Mouse (Mus musculus): ENCODE measurements around the gene Rac3. TPM values are rescaled to one million over a fixed set of nuclear protein-coding genes. Genes with fewer than 3 reads are reported as not detected.
A peak's percentile ranks its signal among the peaks of the same experiment; 100 is the strongest.

Gene Rac3
- polyA plus RNA-seq, 1 experiment from 2014 or later = 48.3 TPM

- Histone ChIP-seq H3K36me3 (replicated peaks) (peaks cover 31% of the 10 kb centered on the region), H3K4me2 (no peak overlapping the region), H3K9me3 (no peaks in the 10 kb centered on the region), H3K4me1 (peaks cover 58% of the 10 kb centered on the region), H3K4me3 (replicated peaks) (no peak overlapping the region), H3K9ac (0 out of 2 replicates have a peak overlapping the region, but pooled peaks have one; percentile 12), H3K27ac (no peak overlapping the region), H3K27me3 (0 out of 2 replicates have a peak, but pooled peaks cover 8% of the 10 kb centered on the region)
- ATAC-seq (ENCODE audit: low FRiP score) = no peak
- WGBS = 87% methylated on average over 2 of the region's 2 CpGs
Measured at GRCm38 (mm10) chr11:120709551-120709950, 11.7 kb upstream of the Rac3 start.

- no peak overlapping the region for H3K9ac ChIP-seq
- H3K27me3 ChIP-seq = 0 out of 2 replicates have a peak, but pooled peaks cover 4% of the 10 kb centered on the region
- no peaks in the 10 kb centered on the region for H3K9me3 ChIP-seq
- 86% methylated on average over 5 of the region's 5 CpGs for WGBS
- H3K27ac ChIP-seq = no peak overlapping the region
- no peak overlapping the region for H3K4me3 ChIP-seq (replicated peaks)
- peaks cover 56% of the 10 kb centered on the region for H3K4me1 ChIP-seq
- no peak overlapping the region for H3K4me2 ChIP-seq
- H3K36me3 ChIP-seq (replicated peaks) = peaks cover 36% of the 10 kb centered on the region
- ATAC-seq (ENCODE audit: low FRiP score) = no peak
Measured at GRCm38 (mm10) chr11:120710672-120711071, 10.6 kb upstream of the Rac3 start.

- Histone ChIP-seq H3K27me3 (no peaks in the 10 kb centered on the region), H3K4me1 (peaks cover 42% of the 10 kb centered on the region), H3K4me3 (replicated peaks) (peak overlapping the region; percentile 8; the same call in 1 of the 2 replicates), H3K9ac (0 out of 2 replicates have a peak overlapping the region, but pooled peaks have one; percentile 25), H3K9me3 (no peaks in the 10 kb centered on the region), H3K36me3 (replicated peaks) (peaks cover 47% of the 10 kb centered on the region), H3K4me2 (peak overlapping the region; percentile 99), H3K27ac (no peak overlapping the region)
- no peak for ATAC-seq (ENCODE audit: low FRiP score)
- WGBS = 66% methylated on average over 8 of the region's 8 CpGs
Measured at GRCm38 (mm10) chr11:120711980-120712604, 9.2 kb upstream of the Rac3 start.

DNA sequence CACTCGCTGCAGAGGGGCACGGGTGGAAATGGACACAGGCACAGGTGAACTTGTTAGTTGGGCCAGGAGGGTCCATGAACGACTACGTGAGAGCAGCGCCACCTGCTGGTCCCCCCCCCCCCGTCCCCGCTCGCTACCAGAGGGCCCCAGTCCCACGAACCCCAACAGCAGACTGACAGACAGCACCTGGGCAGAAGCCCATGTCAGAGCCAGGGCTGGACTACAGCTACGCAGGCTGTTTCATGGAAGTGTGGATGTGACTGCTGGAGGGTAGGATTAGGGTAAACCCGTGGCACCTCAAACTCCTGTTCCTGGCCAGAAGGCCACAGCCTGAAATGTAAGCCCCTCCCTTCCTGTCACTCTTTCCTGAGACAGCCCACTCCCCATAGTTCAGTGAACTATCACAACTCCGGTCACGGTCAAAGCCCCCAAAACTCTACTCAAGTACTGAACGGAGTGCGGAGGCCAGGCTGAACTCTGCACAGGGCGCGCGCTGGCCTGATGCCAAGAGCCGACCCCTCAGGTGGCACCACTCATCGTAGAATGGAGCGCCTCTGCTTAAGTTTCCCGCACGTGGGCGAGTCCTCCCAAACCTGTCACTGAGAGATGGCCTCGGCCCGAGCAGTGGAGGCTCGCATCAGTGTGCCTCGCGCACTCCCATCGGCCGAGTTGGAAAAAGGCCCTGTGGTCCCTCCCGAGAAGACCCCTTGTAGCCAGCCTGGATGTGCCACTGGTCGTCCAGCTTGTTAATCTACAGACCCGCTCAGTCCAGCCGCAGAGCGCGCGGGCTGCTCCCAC lies 8.3 kb upstream of the Rac3 start:
- Histone ChIP-seq H3K9ac (peak overlapping the region; percentile 67), H3K4me3 (replicated peaks) (peak overlapping the region; percentile 64), H3K36me3 (replicated peaks) (peaks cover 55% of the 10 kb centered on the region), H3K9me3 (no peaks in the 10 kb centered on the region), H3K4me2 (peak overlapping the region; percentile 99), H3K27ac (peak overlapping the region; percentile 73), H3K27me3 (no peaks in the 10 kb centered on the region), H3K4me1 (peaks cover 33% of the 10 kb centered on the region)
- WGBS = under 1% methylated on average over 38 of the region's 38 CpGs
- ATAC-seq (ENCODE audit: low FRiP score) = peak; percentile 59

DNA sequence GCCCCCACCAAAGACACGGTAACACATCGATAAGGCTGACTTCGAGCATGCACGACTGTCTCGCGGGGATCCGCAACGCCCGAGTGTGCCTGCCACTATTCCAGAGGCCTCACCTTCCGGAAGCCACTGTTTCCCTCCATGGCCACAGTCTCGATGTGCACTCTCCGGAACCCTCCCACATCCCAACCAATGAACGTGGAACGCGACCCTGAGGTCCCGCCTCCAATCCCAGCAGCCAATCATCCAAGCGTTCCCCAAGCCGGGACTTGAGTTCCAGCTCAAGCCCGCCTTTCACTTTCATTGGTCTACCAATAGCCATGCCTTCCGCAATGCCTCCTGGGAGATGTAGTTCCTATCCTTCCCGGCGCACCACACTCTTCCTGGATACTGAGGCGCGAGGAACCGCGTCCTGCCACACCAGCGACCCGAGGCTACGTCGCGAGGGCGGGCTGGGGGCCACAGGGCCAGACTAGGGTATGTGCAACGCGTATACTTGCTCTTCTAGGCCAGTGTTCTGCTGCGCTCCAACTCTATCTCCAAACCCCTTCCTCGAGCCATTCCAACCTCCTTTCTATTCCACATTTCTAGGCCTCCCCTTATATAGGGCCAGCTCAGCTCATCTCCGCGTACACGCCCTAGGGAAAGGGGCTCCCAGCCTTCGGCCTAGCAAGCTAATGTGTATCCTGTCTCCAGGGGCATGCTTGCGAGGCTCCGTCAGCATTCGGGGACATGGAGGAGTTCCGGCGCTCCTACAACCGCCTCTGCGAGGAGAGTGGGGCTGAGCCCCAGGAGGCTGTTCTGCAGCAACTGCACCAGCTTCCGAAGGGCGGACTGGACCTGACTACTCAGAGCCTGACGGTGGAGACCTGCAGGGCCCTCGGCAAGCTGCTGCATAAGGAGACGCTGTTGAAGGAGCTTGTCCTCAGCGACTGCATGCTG lies 7.4 kb upstream of the Rac3 start, which contains the start of the genes Cenpx and Lrrc45:
Cenpx (minus strand) TSS at position 159 of the 939 bp plus-strand sequence.
Lrrc45 (plus strand) TSS at position 346 of the 939 bp plus-strand sequence.
- WGBS = 2% methylated on average over 53 of the region's 53 CpGs
- Histone ChIP-seq H3K9ac (peak within 1 kb of the TSS; percentile 76), H3K27ac (peak within 1 kb of the TSS; percentile 73), H3K4me3 (replicated peaks) (peak within 1 kb of the TSS; percentile 64), H3K36me3 (replicated peaks) (peaks cover 60% of the 10 kb centered on the region), H3K9me3 (no peaks in the 10 kb centered on the region), H3K27me3 (no peaks in the 10 kb centered on the region), H3K4me2 (peak within 1 kb of the TSS; percentile 99), H3K4me1 (peaks cover 31% of the 10 kb centered on the region)
- ATAC-seq (ENCODE audit: low FRiP score) = peak; percentile 95

GRCm38 (mm10) chr11:120714546-120714945 lies 6.7 kb upstream of the Rac3 start:
- peak overlapping the region; percentile 99 for H3K4me2 ChIP-seq
- 0 out of 2 replicates have a peak overlapping the region, but pooled peaks have one; percentile 42 for H3K27ac ChIP-seq
- H3K36me3 ChIP-seq (replicated peaks) = peaks cover 62% of the 10 kb centered on the region
- no peak for ATAC-seq (ENCODE audit: low FRiP score)
- peak overlapping the region; percentile 76 for H3K9ac ChIP-seq
- H3K9me3 ChIP-seq = no peaks in the 10 kb centered on the region
- no peaks in the 10 kb centered on the region for H3K27me3 ChIP-seq
- peaks cover 31% of the 10 kb centered on the region for H3K4me1 ChIP-seq
- 64% methylated on average over 10 of the region's 10 CpGs for WGBS
- H3K4me3 ChIP-seq (replicated peaks) = peak overlapping the region; percentile 64

GRCm38 (mm10) chr11:120715131-120715530 lies 6.1 kb upstream of the Rac3 start:
- H3K36me3 ChIP-seq (replicated peaks) = peaks cover 62% of the 10 kb centered on the region
- H3K4me2 ChIP-seq = 0 out of 2 replicates have a peak overlapping the region, but pooled peaks have one; percentile 99
- no peak overlapping the region for H3K27ac ChIP-seq
- peaks cover 31% of the 10 kb centered on the region for H3K4me1 ChIP-seq
- 92% methylated on average over 9 of the region's 9 CpGs for WGBS
- no peaks in the 10 kb centered on the region for H3K27me3 ChIP-seq
- no peaks in the 10 kb centered on the region for H3K9me3 ChIP-seq
- no peak overlapping the region for H3K4me3 ChIP-seq (replicated peaks)
- no peak overlapping the region for H3K9ac ChIP-seq
- no peak for ATAC-seq (ENCODE audit: low FRiP score)

DNA sequence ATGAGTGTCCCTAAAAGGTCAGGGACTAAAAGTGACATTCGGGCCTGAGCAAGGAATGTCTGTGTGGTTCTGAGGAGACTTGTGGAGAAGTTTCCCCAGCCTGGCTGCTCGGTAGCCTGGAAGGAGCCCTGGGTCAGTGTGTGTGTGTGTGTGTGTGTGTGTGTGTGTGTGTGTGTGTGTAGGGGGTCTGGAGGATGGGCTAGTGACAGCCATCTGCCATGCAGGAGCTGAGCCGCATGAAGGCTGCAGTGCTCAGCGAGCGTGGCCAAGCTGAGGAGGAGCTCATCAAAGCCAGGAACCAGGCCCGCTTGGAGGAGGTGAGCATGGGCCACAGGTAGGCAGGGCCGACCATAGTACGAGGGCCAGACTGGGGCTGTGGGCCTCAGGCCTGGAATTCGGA lies 2.0 kb upstream of the Rac3 start:
- Histone ChIP-seq H3K27ac (no peak overlapping the region), H3K9ac (no peak overlapping the region), H3K9me3 (no peaks in the 10 kb centered on the region), H3K27me3 (peaks cover 23% of the 10 kb centered on the region), H3K4me1 (peaks cover 32% of the 10 kb centered on the region), H3K4me2 (no peak overlapping the region), H3K4me3 (replicated peaks) (no peak overlapping the region), H3K36me3 (replicated peaks) (peaks cover 47% of the 10 kb centered on the region)
- no peak for ATAC-seq (ENCODE audit: low FRiP score)
- 90% methylated on average over 9 of the region's 9 CpGs for WGBS

DNA sequence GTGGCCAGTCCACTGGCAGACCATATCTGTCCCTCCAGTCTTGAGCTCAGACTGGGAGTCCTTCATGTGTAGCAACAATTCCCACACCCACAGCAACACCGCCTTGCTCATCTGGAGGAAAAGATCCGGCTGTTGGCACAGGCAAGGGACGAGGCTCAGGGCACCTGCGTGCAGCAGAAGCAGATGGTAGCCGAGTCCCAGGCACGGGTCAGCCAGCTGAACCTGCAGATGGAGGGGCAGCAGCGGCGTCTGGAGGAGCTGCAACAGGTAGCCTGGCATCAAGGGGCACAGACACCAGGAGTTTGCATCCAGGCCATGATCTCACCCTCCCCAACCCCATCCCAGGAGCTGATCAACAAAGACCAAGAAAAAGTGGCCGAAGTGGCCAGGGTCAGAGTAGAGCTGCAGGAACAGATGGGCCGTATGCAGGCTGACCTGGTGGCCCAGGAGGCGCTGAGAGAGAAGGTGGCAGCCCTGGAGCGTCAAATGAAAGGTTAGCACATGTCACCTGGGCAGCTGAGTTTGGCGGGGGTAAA lies 1.4 kb upstream of the Rac3 start:
- Histone ChIP-seq H3K27me3 (peaks cover 23% of the 10 kb centered on the region), H3K4me1 (peaks cover 26% of the 10 kb centered on the region), H3K9ac (no peak overlapping the region), H3K4me3 (replicated peaks) (no peak overlapping the region), H3K36me3 (replicated peaks) (peaks cover 47% of the 10 kb centered on the region), H3K27ac (no peak overlapping the region), H3K9me3 (no peaks in the 10 kb centered on the region), H3K4me2 (no peak overlapping the region)
- ATAC-seq (ENCODE audit: low FRiP score) = no peak
- 84% methylated on average over 13 of the region's 13 CpGs for WGBS

GRCm38 (mm10) chr11:120720450-120720849 lies 820 bp upstream of the Rac3 start:
- peaks cover 21% of the 10 kb centered on the region for H3K4me1 ChIP-seq
- peak overlapping the region; percentile 88 for H3K9ac ChIP-seq
- peak; percentile 12; the same call in 1 of the 2 replicates for ATAC-seq (ENCODE audit: low FRiP score)
- H3K36me3 ChIP-seq (replicated peaks) = peaks cover 44% of the 10 kb centered on the region
- no peak overlapping the region; the same call in 1 of the 2 replicates for H3K27ac ChIP-seq
- H3K27me3 ChIP-seq = peaks cover 26% of the 10 kb centered on the region
- peak overlapping the region; percentile 99 for H3K4me2 ChIP-seq
- H3K4me3 ChIP-seq (replicated peaks) = peak overlapping the region; percentile 72
- no peaks in the 10 kb centered on the region for H3K9me3 ChIP-seq
- WGBS = 10% methylated on average over 17 of the region's 17 CpGs

DNA sequence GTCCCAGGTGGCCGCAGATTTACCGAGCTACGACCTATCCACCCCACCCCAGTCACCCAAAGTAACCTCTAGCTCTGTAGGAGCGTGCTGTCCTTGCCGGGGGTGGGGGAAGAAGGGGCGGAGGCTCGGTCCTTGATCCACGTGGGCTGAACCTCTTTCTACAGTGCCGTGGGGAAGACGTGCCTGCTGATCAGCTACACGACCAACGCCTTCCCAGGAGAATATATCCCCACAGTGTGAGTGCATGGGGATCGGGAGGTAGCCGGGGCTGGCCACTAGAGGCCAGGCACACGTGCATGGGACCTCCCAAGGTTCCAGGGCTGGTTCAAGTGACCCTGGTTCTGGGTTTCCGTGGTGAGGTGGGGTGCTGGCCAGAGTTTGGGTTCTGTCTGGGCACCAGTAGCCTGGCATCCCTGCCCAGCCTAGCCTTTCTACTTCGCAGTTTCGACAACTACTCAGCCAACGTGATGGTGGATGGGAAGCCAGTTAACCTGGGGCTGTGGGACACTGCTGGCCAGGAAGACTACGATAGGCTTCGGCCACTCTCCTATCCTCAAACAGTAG lies 879 bp downstream of the Rac3 start:
- H3K9me3 ChIP-seq = no peaks in the 10 kb centered on the region
- peak overlapping the region; percentile 99 for H3K4me2 ChIP-seq
- ATAC-seq (ENCODE audit: low FRiP score) = no peak
- peaks cover 31% of the 10 kb centered on the region for H3K4me1 ChIP-seq
- WGBS = 20% methylated on average over 21 of the region's 21 CpGs
- H3K27ac ChIP-seq = no peak overlapping the region
- H3K36me3 ChIP-seq (replicated peaks) = peaks cover 30% of the 10 kb centered on the region
- H3K27me3 ChIP-seq = peaks cover 33% of the 10 kb centered on the region
- peak overlapping the region; percentile 72 for H3K4me3 ChIP-seq (replicated peaks)
- H3K9ac ChIP-seq = peak overlapping the region; percentile 88
